Mouse (Mus musculus): ENCODE measurements at regions not wholly inside any gene's neighbourhood (a gene's known extent, or its start where the extent isn't known, plus 50 kb on each side); places are given as distances from the start of the nearest gene placed in this dataset.

GRCm38 (mm10) chr13:59962676-59963664 is 140.0 kb upstream of the Tut7 start:
- DNase-seq (ENCODE audit: low spot score) = no peak

DNA sequence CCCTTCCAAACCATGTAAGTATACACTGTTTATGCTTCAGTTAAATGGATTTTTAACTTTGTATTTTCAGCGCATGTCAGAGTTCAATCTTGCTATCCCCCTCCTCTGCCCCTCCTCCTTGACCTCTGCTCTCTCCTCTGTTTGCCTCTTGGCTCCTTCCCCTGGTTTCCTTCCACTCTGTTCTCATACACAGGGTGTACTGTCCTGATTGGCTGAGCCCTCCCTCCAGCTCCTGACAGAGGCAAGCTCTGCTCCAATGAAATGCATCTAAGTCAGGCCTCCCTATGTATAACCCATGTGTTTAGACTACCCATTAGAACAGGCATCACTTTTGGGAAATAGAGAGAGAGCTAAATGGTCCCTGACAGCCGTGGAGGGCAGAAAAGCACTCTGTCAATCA is 133.5 kb upstream of the Tut7 start:
- no peak for DNase-seq (ENCODE audit: low spot score)

GRCm38 (mm10) chr13:59952809-59953208 is 129.9 kb upstream of the Tut7 start:
- DNase-seq (ENCODE audit: low spot score) = no peak

DNA sequence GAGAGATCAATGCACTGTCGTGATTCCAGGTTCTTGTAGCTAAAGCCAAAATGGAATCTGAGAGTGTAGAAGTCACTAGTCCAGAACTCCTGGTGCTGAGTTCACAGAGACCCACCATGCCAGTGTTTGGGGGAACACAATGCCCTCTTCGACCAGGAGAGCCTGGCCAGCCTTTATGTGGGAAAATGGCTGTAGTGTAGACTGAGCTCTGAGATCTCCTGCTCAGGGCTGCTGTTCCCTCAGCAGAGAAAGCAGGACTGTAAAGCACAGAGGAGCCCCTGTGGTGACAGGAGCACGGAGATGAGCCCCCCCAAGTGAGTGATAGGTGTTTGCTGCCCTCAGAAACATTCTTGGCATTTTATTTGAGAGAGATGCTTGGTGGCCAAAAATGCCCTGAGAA is 129.2 kb upstream of the Tut7 start:
- no peak for DNase-seq (ENCODE audit: low spot score)

- no peak for DNase-seq (ENCODE audit: low spot score)
Measured at GRCm38 (mm10) chr13:59950281-59950680, 127.3 kb upstream of the Tut7 start.

GRCm38 (mm10) chr13:59949471-59949870 is 126.5 kb upstream of the Tut7 start:
- DNase-seq (ENCODE audit: low spot score) = no peak

- DNase-seq (ENCODE audit: low spot score) = no peak
Measured at GRCm38 (mm10) chr13:59948496-59949138, 125.7 kb upstream of the Tut7 start.

- DNase-seq (ENCODE audit: low spot score) = no peak
Measured at GRCm38 (mm10) chr13:59947461-59947860, 124.5 kb upstream of the Tut7 start.

DNA sequence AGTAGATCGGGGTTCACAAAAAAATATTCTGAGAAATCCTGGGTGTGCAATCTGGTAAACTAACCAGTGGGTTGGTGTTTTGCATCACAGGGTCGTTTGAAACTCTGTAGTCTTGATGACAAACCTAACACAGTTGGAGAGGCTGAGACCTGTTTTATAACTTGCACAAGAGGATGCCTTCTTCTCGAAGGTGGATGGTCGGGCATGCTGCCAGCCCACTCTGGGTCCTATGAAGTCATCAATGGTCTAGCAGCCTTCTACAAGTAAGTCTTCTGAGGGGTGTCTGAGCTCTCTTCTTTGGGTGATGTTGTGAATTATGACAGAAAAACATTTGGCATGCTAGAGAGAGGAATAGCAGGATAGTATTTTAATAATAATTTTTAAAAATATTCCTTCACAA is 123.6 kb upstream of the Tut7 start:
- DNase-seq (ENCODE audit: low spot score) = no peak

GRCm38 (mm10) chr13:59945631-59946030 is 122.7 kb upstream of the Tut7 start:
- DNase-seq (ENCODE audit: low spot score) = no peak

GRCm38 (mm10) chr13:59943602-59944140 is 120.7 kb upstream of the Tut7 start:
- DNase-seq (ENCODE audit: low spot score) = no peak

- no peak for DNase-seq (ENCODE audit: low spot score)
Measured at GRCm38 (mm10) chr13:59943020-59943419, 120.1 kb upstream of the Tut7 start.

DNA sequence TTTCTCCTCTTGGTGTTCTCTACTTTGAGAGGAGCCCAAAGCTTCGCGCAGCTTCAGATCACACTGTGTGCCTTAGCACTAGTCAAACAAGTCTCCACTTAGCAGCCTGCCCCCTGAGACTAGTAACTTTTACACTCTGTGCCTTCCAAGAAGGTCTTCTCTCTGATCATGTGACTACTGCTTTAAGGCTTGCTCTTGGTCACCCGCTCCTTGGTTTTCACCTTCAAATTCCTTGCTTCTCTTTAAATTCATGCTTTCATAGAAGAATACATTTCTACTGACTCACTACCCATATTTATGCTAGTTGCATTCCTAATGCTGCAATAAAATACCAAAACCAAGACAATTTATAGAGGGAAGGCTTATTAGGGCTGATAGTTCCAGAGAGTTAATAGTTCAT is 118.6 kb upstream of the Tut7 start:
- DNase-seq (ENCODE audit: low spot score) = no peak

DNA sequence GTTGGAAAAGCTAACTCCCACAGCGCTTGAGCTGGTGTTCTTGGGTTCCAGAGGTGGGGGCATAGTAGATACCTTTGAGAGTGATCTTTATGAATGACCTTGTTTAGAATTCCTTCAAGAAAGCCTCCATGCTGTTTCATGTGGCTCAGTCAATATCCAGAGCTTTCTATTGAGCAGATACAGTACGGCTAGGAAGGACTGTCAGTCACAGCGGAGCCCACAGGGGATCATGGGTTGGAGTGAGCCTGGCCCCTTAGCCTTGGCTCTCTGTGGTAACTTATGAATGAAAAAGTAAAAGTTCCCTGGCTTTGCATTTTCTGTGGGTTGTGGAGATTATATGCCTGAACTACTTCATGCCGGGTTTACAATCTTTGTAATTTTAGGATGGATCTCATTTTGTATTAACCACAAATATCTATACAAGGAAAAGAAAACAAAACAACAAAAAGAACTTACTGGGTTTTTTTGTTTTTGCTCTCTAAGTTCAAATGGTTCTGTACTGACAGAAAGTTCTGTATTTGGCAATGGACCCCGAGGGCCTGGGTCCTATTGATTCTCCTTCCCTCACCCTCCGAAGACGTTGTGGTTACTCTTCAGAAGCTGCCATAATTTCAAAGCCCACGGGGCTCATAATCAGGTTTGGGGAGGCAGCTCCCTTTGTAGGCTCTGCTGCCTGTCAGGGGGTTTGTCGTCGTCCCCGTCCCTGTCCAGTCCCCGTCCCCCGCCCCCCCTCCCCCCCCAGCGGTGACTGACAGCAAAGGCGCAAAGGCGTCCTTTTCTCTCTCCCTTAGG is 117.7 kb upstream of the Tut7 start:
- DNase-seq (ENCODE audit: low spot score) = no peak

DNA sequence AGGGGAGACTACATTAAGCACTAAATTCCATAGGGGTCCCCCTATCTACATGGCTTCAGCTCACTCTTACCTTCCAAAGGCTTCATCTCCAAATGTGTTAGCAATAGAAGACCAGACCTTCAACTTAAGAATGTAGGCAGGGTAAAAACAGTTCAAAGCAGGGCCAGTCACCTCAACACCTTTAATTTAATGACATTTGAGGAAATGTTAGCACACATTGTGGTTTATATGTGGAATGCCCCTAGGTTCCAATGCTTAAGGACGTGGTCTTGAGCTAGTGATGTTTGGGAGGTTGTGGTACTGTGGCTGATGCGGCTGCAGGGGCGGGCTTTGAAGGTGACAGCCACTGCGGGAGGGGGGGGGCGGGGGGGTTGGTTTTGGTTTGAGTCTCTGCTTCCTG is 116.9 kb upstream of the Tut7 start:
- DNase-seq (ENCODE audit: low spot score) = no peak

GRCm38 (mm10) chr13:59937147-59937546 is 114.2 kb upstream of the Tut7 start:
- no peak for DNase-seq (ENCODE audit: low spot score)

DNA sequence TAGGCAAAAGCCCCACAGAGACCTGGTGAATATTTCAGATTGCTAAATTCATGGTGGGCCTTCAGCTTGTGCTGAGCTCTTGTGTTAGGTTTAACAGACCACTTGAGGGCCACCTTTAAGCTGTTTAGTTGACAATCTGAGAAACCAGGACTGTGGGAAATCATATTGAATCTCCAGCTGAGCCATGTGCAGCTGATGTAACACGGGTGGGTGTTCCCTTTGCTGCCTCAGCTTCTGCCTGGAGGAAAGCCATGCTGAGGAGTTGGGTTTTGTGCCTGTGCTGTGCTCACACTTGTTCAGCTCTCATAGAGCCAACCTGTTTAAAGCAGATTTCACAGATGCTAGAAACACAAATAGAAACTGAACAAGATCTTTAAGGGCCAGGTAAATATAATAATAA is 111.6 kb upstream of the Tut7 start:
- no peak for DNase-seq (ENCODE audit: low spot score)

DNA sequence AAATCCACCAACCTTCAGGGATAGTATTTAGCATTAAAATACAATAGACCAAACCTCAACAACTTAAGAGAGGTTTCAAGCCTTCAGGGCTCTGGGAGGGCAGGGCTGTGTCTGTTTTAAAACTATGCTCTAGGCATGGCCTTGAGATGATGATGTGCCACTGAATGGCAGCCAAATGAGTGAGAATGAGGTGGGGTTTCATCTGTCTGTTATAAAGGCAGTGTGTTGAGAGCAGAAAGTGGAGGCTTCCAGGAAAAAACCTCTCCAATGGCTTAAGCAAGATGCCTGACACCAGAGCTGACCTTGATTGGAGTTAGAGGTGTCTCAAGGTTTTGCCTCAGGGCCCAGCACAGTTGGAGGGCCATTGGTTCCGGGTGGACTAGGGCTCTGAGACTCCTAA is 111.1 kb upstream of the Tut7 start:
- DNase-seq (ENCODE audit: low spot score) = no peak

- no peak for DNase-seq (ENCODE audit: low spot score)
Measured at GRCm38 (mm10) chr13:59927379-59928111, 104.6 kb upstream of the Tut7 start.

DNA sequence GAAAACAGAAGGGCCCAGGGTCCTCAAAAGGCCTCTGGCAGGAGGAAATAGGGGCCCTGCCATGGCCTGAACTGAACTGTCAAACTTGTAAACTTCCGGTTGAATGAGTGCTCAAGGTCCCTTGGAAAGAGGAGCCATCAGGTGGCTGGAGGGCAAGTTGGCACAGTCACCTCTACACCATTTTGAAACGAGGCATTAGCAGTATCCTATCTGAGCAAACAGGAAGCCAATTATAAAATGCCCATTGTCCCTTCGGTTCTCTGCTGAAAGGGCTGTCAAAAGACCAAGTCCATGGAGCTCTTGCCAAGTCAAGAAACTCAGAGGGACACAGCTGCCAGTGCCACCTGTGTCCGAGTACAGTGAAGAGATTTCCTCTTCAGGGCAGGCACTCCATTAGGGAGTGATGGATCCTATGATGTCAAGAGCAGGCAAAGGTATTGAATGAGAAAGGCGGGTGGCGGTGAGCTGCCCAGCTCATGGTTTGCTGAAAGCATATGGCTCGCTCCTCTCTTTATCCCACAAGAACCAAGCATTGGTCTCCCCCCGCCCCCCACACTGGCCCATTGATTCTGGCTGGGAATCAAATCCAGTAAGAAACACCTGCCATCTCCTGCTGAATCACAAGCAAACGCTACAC is 103.0 kb upstream of the Tut7 start:
- DNase-seq (ENCODE audit: low spot score) = peak; percentile 6

- DNase-seq (ENCODE audit: low spot score) = no peak
Measured at GRCm38 (mm10) chr13:59917185-59917584, 94.2 kb upstream of the Tut7 start.
